Mouse (Mus musculus): ENCODE measurements around the gene Prcd. TPM values are rescaled to one million over a fixed set of nuclear protein-coding genes. Genes with fewer than 3 reads are reported as not detected.

The Prcd gene
- polyA plus RNA-seq, 1 experiment from 2014 or later: 0.12 TPM

DNA sequence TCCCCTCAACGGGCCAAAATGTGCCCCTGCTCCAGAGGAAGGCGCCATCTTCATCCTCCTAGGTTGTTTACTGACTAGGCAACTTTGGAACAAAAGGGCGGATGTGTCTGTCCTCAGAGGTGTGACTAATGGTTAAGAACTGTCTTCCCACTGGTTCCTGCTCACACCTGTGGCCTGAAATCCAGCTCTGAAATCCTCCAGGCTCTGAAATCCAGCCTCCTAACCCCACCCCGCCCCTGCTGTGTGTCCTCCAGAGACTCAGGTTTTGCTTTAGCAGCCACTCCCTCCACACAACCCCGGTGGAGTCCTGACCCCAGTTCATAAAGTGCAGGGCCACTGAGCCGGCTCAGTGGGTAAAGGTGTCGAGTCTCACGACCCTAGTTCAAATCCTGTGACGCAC is 44.2 kb downstream of the Prcd start:
- H3K4me2 ChIP-seq (ENCODE audit: low read depth, low read length): no peak overlapping the region
- 53% methylated on average over 9 of the region's 9 CpGs for WGBS (ENCODE audit: insufficient replicate concordance)
- no peak for ATAC-seq (ENCODE audit: low read depth)
- H3K27ac ChIP-seq (ENCODE audit: low read length): no peak overlapping the region
- H3K27me3 ChIP-seq (ENCODE audit: control insufficient read depth, insufficient read depth, low read depth, low read length): peaks cover 28% of the 10 kb centered on the region
- no peaks in the 10 kb centered on the region for H3K4me1 ChIP-seq (ENCODE audit: control insufficient read depth, low read depth, low read length)
- no peaks in the 10 kb centered on the region for H3K9me3 ChIP-seq (replicated peaks; ENCODE audit: control insufficient read depth, low read length)
- no peaks in the 10 kb centered on the region for H3K36me3 ChIP-seq (ENCODE audit: control insufficient read depth, insufficient read depth)
- no peak overlapping the region for H3K4me3 ChIP-seq (ENCODE audit: low read depth, low read length)
- no peak overlapping the region for H3K9ac ChIP-seq (ENCODE audit: low read depth, low read length)

DNA sequence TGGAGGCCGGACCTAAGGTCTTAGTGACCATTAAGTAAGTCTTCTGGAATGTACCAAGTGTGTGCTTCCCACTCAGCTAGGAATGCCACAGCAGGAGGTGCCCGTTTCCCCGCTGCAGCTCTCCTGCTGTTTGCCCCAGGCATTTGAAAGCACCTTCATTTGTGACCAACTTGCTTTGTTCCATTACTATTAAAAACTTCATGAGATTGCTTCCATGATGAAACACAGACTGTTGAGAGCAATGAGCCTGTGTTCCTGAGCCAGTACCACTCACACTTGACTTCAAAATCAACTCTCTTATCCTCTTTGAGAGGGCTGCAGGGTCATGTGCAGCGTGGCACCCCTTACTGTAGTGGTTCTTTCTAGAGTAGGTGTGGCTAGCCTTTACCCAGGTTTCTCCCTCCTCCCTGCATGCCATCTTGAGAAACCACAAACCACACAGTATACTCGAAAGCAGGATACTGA is 48.1 kb downstream of the Prcd start:
- no peaks in the 10 kb centered on the region for H3K9me3 ChIP-seq (replicated peaks; ENCODE audit: control insufficient read depth, low read length)
- peaks cover 3% of the 10 kb centered on the region; the same call in 1 of the 2 replicates for H3K27me3 ChIP-seq (ENCODE audit: control insufficient read depth, insufficient read depth, low read depth, low read length)
- no peak overlapping the region for H3K4me2 ChIP-seq (ENCODE audit: low read depth, low read length)
- no peak overlapping the region for H3K27ac ChIP-seq (ENCODE audit: low read length)
- no peak overlapping the region for H3K9ac ChIP-seq (ENCODE audit: low read depth, low read length)
- H3K4me3 ChIP-seq (ENCODE audit: low read depth, low read length): no peak overlapping the region
- no peaks in the 10 kb centered on the region for H3K36me3 ChIP-seq (ENCODE audit: control insufficient read depth, insufficient read depth)
- H3K4me1 ChIP-seq (ENCODE audit: control insufficient read depth, low read depth, low read length): no peaks in the 10 kb centered on the region
- ATAC-seq (ENCODE audit: low read depth): no peak
- 32% methylated on average over 5 of the region's 5 CpGs for WGBS (ENCODE audit: insufficient replicate concordance)

DNA sequence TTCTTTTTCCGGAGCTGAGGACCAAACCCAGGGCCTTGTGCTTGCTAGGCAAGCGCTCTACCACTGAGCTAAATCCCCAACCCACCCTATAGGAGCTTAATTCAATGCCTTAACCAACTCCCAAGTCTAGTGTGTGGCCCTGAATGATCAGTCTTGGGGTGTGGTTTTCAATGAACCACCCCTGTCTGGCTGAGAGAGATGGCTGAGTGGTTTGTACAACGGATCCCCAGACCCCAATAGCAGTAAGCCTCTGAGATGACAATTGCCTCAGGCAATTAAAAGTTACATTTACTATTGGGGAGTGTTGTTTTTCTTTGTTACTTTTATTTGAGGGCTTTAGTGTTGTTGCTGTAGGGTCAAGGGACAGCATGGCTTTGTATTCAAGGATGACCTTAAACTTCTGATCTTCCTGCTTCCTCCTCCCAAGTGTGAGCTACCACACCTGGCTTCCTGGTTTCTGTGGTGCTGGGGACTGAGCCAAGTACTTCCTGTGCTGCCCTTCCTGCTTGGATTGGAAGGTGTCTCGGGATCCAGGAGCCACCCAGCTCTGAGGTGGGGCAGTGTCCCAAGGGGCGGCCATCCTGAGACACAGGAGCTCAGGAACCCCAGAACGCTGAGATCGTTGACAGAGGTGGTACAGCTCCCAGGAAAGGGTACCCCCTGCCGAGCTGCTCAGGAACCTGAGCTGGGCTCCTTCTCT is 51.2 kb downstream of the Prcd start:
- no peaks in the 10 kb centered on the region for H3K4me1 ChIP-seq (ENCODE audit: control insufficient read depth, low read depth, low read length)
- no peak overlapping the region for H3K27ac ChIP-seq (ENCODE audit: low read length)
- H3K9ac ChIP-seq (ENCODE audit: low read depth, low read length): no peak overlapping the region
- 71% methylated on average over 8 of the region's 8 CpGs for WGBS (ENCODE audit: insufficient replicate concordance)
- H3K27me3 ChIP-seq (ENCODE audit: control insufficient read depth, insufficient read depth, low read depth, low read length): no peaks in the 10 kb centered on the region
- ATAC-seq (ENCODE audit: low read depth): no peak
- H3K4me3 ChIP-seq (ENCODE audit: low read depth, low read length): no peak overlapping the region
- H3K36me3 ChIP-seq (ENCODE audit: control insufficient read depth, insufficient read depth): no peaks in the 10 kb centered on the region
- H3K4me2 ChIP-seq (ENCODE audit: low read depth, low read length): no peak overlapping the region
- H3K9me3 ChIP-seq (replicated peaks; ENCODE audit: control insufficient read depth, low read length): no peaks in the 10 kb centered on the region

DNA sequence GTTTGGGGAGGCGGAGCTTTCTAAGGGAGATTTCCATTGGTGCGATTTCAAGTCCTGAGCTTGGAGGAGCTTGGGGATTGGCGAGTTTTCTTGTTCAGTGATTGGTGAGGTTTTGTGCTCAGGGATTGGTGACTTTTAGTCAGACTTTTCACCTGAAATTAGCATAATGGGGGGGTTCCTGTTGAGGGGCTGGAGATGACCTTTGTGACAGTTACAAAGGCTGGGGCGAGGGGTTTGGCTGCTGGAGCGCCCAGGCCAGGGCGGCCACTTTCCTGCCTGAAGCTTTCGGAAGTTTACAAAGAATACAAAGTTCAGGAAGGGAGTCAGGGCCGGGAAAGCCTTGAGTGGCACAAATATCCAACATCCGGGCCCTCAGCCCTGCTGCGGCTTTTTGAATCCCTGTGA is 51.9 kb downstream of the Prcd start:
- Histone ChIP-seq H3K27ac (ENCODE audit: low read length) (no peak overlapping the region), H3K36me3 (ENCODE audit: control insufficient read depth, insufficient read depth) (no peaks in the 10 kb centered on the region), H3K4me3 (ENCODE audit: low read depth, low read length) (no peak overlapping the region), H3K9ac (ENCODE audit: low read depth, low read length) (no peak overlapping the region), H3K9me3 (replicated peaks; ENCODE audit: control insufficient read depth, low read length) (no peaks in the 10 kb centered on the region), H3K4me1 (ENCODE audit: control insufficient read depth, low read depth, low read length) (no peaks in the 10 kb centered on the region), H3K27me3 (ENCODE audit: control insufficient read depth, insufficient read depth, low read depth, low read length) (no peaks in the 10 kb centered on the region), H3K4me2 (ENCODE audit: low read depth, low read length) (no peak overlapping the region)
- 67% methylated on average over 10 of the region's 10 CpGs for WGBS (ENCODE audit: insufficient replicate concordance)
- no peak for ATAC-seq (ENCODE audit: low read depth)

DNA sequence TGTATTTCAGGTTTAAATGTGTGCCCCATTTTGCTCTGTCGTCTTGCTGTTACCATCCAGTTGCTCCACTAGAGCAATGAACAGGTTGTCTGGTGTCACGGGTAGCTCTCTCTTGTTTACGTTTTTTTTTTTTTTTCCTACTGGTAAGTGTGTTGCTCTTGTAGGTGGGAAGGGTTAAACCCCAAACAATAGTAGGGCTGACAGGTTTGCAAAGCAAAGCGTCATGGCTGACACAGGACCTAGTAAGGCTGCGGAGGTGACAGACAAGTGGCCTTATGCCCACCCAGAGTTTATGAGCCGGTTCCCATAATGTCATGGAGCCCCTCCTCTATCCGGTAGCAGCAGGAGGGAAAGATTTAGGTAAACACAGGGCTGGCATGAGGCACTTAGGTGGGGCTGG is 53.0 kb downstream of the Prcd start:
- H3K9me3 ChIP-seq (replicated peaks; ENCODE audit: control insufficient read depth, low read length): no peaks in the 10 kb centered on the region
- H3K4me2 ChIP-seq (ENCODE audit: low read depth, low read length): no peak overlapping the region
- no peaks in the 10 kb centered on the region for H3K4me1 ChIP-seq (ENCODE audit: control insufficient read depth, low read depth, low read length)
- H3K27me3 ChIP-seq (ENCODE audit: control insufficient read depth, insufficient read depth, low read depth, low read length): no peaks in the 10 kb centered on the region
- no peak overlapping the region for H3K9ac ChIP-seq (ENCODE audit: low read depth, low read length)
- no peaks in the 10 kb centered on the region for H3K36me3 ChIP-seq (ENCODE audit: control insufficient read depth, insufficient read depth)
- H3K4me3 ChIP-seq (ENCODE audit: low read depth, low read length): no peak overlapping the region
- H3K27ac ChIP-seq (ENCODE audit: low read length): no peak overlapping the region
- no peak for ATAC-seq (ENCODE audit: low read depth)
- 62% methylated on average over 7 of the region's 7 CpGs for WGBS (ENCODE audit: insufficient replicate concordance)

DNA sequence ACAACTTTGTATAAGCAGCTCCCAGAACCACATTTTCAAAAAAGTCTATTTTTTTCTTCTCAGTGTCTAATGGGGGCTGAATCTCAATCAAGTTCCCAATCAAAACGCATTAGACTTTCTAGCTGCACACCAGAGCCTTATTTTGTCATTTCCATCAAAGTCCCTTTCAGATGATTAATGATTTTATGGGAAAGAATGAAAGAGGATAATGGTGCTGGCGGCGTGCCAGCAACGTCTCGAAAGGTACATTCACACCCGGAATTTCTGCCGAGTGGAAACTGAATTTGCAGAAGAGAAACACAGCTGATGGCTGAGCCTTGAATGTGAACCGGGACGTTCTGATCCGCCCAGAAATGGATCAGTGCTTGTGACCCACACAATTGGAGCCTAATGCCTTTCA is 56.8 kb downstream of the Prcd start:
- no peak overlapping the region for H3K9ac ChIP-seq (ENCODE audit: low read depth, low read length)
- WGBS (ENCODE audit: insufficient replicate concordance): 71% methylated on average over 10 of the region's 10 CpGs
- no peak overlapping the region for H3K4me2 ChIP-seq (ENCODE audit: low read depth, low read length)

DNA sequence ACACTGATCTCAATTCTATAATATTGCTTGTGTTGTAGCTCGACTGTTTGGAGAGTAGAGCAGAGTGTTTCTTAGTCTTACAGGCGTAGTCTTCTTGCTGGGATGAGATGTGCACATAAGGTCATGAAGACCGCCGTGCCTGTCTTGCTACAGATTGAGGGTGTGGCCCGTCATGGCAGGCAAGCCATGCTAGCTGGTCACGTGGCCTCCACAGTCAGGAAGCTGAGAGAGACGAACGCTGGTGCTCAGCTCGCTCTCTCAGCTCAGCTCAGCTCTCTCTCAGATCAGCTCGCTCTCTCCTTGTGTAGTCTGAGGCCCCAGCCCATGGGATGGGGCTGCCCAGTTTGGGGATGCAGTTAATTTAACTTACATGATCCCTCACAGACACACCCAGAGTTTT is 57.5 kb downstream of the Prcd start:
- 73% methylated on average over 10 of the region's 10 CpGs for WGBS (ENCODE audit: insufficient replicate concordance)
- H3K9ac ChIP-seq (ENCODE audit: low read depth, low read length): no peak overlapping the region
- no peak overlapping the region for H3K4me2 ChIP-seq (ENCODE audit: low read depth, low read length)
- no peaks in the 10 kb centered on the region for H3K4me1 ChIP-seq (ENCODE audit: control insufficient read depth, low read depth, low read length)
- H3K27ac ChIP-seq (ENCODE audit: low read length): no peak overlapping the region
- no peaks in the 10 kb centered on the region for H3K9me3 ChIP-seq (replicated peaks; ENCODE audit: control insufficient read depth, low read length)
- H3K27me3 ChIP-seq (ENCODE audit: control insufficient read depth, insufficient read depth, low read depth, low read length): no peaks in the 10 kb centered on the region
- ATAC-seq (ENCODE audit: low read depth): no peak
- no peaks in the 10 kb centered on the region for H3K36me3 ChIP-seq (ENCODE audit: control insufficient read depth, insufficient read depth)
- H3K4me3 ChIP-seq (ENCODE audit: low read depth, low read length): no peak overlapping the region

More for the DNA sequence above, 56.8 kb downstream of the Prcd start:
- Histone ChIP-seq H3K4me3 (ENCODE audit: low read depth, low read length) (no peak overlapping the region), H3K4me1 (ENCODE audit: control insufficient read depth, low read depth, low read length) (no peaks in the 10 kb centered on the region), H3K36me3 (ENCODE audit: control insufficient read depth, insufficient read depth) (no peaks in the 10 kb centered on the region), H3K9me3 (replicated peaks; ENCODE audit: control insufficient read depth, low read length) (no peaks in the 10 kb centered on the region), H3K27ac (ENCODE audit: low read length) (no peak overlapping the region), H3K27me3 (ENCODE audit: control insufficient read depth, insufficient read depth, low read depth, low read length) (no peaks in the 10 kb centered on the region)
- no peak for ATAC-seq (ENCODE audit: low read depth)

DNA sequence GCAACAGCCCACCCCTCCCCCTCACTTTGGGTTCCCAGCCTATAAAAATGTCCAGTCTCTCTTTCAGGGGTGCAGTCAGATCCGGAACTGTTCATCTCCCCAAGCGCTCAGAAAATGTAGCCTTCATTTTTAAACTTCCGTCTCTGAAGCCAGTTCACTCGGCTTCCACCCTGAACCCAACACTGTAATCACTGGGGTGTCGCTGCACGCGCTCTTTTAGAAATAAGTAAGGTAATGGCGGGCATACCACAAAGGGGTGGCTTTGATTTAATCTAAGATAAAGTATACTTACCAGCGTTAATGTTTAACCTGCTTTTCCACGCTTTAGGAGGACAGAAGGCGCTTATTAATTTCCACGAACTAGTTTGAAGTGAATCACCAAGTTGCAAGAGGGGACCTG is 60.7 kb downstream of the Prcd start:
- Histone ChIP-seq H3K36me3 (ENCODE audit: control insufficient read depth, insufficient read depth) (no peaks in the 10 kb centered on the region), H3K4me3 (ENCODE audit: low read depth, low read length) (no peak overlapping the region), H3K27me3 (ENCODE audit: control insufficient read depth, insufficient read depth, low read depth, low read length) (no peaks in the 10 kb centered on the region), H3K9ac (ENCODE audit: low read depth, low read length) (no peak overlapping the region), H3K4me2 (ENCODE audit: low read depth, low read length) (no peak overlapping the region), H3K9me3 (replicated peaks; ENCODE audit: control insufficient read depth, low read length) (no peaks in the 10 kb centered on the region), H3K27ac (ENCODE audit: low read length) (no peak overlapping the region), H3K4me1 (ENCODE audit: control insufficient read depth, low read depth, low read length) (no peaks in the 10 kb centered on the region)
- 77% methylated on average over 12 of the region's 12 CpGs for WGBS (ENCODE audit: insufficient replicate concordance)
- no peak for ATAC-seq (ENCODE audit: low read depth)
